Mouse (Mus musculus): ENCODE measurements around the gene Mars. TPM values are rescaled to one million over a fixed set of nuclear protein-coding genes. Genes with fewer than 3 reads are reported as not detected.
A peak's percentile ranks its signal among the peaks of the same experiment; 100 is the strongest.
"Not testable (repeated sequence)": the region's sequence is repeated elsewhere in the genome, so short reads cannot be mapped to it uniquely, and the experiment has no call there.

The Mars gene
- total and polyA plus RNA-seq, 3 experiments: 106 to 128 (median 111) TPM

GRCm38 (mm10) chr10:127337536-127338099 is 26.0 kb upstream of the Mars start:
- DNase-seq: no peak

- no peak for DNase-seq
Measured at GRCm38 (mm10) chr10:127336952-127337351, 25.4 kb upstream of the Mars start.

- DNase-seq: no peak
Measured at GRCm38 (mm10) chr10:127335271-127335670, 23.7 kb upstream of the Mars start.

GRCm38 (mm10) chr10:127333152-127333551 is 21.6 kb upstream of the Mars start:
- no peak for DNase-seq

GRCm38 (mm10) chr10:127332211-127332874 is 20.8 kb upstream of the Mars start:
- DNase-seq: no peak

- DNase-seq: no peak
Measured at GRCm38 (mm10) chr10:127330212-127330611, 18.6 kb upstream of the Mars start.

- no peak for DNase-seq
Measured at GRCm38 (mm10) chr10:127327461-127328145, 16.0 kb upstream of the Mars start.

- peak; percentile 52 for DNase-seq
Measured at GRCm38 (mm10) chr10:127326828-127327227, 15.2 kb upstream of the Mars start.

- peak; percentile 53 for DNase-seq
Measured at GRCm38 (mm10) chr10:127326017-127326801, 14.6 kb upstream of the Mars start.

GRCm38 (mm10) chr10:127325454-127326016 is 13.9 kb upstream of the Mars start:
- DNase-seq: no peak

GRCm38 (mm10) chr10:127324495-127324894 is 12.9 kb upstream of the Mars start:
- DNase-seq: peak; percentile 33

- DNase-seq: no peak
Measured at GRCm38 (mm10) chr10:127323131-127323855, 11.7 kb upstream of the Mars start.

- no peak for DNase-seq
Measured at GRCm38 (mm10) chr10:127322669-127323068, 11.1 kb upstream of the Mars start.

GRCm38 (mm10) chr10:127322178-127322577 is 10.6 kb upstream of the Mars start:
- no peak for DNase-seq

- no peak for DNase-seq
Measured at GRCm38 (mm10) chr10:127321621-127322020, 10.0 kb upstream of the Mars start, which contains the start of gene Arhgap9. Gene Arhgap9, plus strand, starts transcription at chr10:127321964.

GRCm38 (mm10) chr10:127319969-127320368 is 8.4 kb upstream of the Mars start:
- no peak for DNase-seq

GRCm38 (mm10) chr10:127318009-127318408 is 6.4 kb upstream of the Mars start:
- DNase-seq: no peak

- DNase-seq: no peak
Measured at GRCm38 (mm10) chr10:127317277-127317676, 5.7 kb upstream of the Mars start.

- DNase-seq: not testable (repeated sequence)
Measured at GRCm38 (mm10) chr10:127314950-127315349, 3.4 kb upstream of the Mars start.

- DNase-seq: peak; percentile 38
Measured at GRCm38 (mm10) chr10:127313516-127313915, 1.9 kb upstream of the Mars start.

- no peak for DNase-seq
Measured at GRCm38 (mm10) chr10:127312858-127313257, 1.3 kb upstream of the Mars start.

GRCm38 (mm10) chr10:127312356-127312676 is 730 bp upstream of the Mars start:
- peak; percentile 83 for DNase-seq

Data from adrenal gland, adult 2 months (tissue).